Comparison of ENCODE assay signal across 9 mouse cellular contexts in the genomic region with DNA sequence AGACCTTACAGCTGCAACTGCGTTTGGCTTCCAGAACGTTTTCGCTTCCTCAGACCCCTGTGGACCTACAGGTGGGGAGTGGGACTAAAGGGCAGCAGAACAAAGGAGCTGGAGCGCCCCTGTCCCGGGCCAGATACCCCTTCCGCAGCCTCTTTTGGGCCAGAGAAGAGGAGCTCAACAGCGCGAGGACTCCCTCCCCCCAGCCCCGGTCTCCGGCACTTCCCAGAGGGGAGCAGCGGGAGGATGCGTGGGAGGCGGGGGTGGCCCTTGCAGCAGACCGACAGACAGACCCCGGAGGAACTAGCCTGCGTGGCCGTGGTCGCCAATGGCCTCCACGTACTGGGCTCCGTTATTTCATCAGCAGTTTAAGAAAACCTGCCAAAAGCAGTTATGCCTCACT. TPM values are rescaled to one million over a fixed set of nuclear protein-coding genes. Genes with fewer than 3 reads are reported as not detected.
DNase-seq lines count a peak whose midpoint lies in the region; ATAC-seq lines count a peak whose summit lies in the region.
"Had no signal": no experiment of that assay in that cellular context is flagged by ENCODE, and none has a peak within 500 bp of the region (broad histone marks: within the 10 kb centered on the region; RNA-seq: fewer than 3 reads in every experiment).

No protein-coding gene starts in this region.

- WGBS in embryonic facial prominence, embryonic 11.5 days, result 12% methylated on average over 20 of the region's 20 CpGs
- WGBS in liver, embryonic 15.5 days (ENCODE audit: insufficient replicate concordance), result 7% methylated on average over 20 of the region's 20 CpGs

- no peaks in the 10 kb centered on the region; the same call in 1 of the 2 replicates for H3K4me1 ChIP-seq in embryonic facial prominence, embryonic 11.5 days (ENCODE audit: control insufficient read depth, insufficient read depth, low read length)
- H3K4me1 ChIP-seq in liver, embryonic 15.5 days (replicated peaks), result no peaks in the 10 kb centered on the region

- H3K4me3 ChIP-seq in embryonic facial prominence, embryonic 11.5 days (ENCODE audit: low read depth, low read length), result peak overlapping the region; percentile 30
- H3K4me3 ChIP-seq in liver, embryonic 15.5 days (replicated peaks), result no peak overlapping the region

- ATAC-seq in embryonic facial prominence, embryonic 11.5 days (replicated peaks; ENCODE audit: insufficient number of reproducible peaks, low FRiP score, low TSS enrichment, low read depth), result no peak
- ATAC-seq in liver, embryonic 15.5 days (ENCODE audit: insufficient read depth), result no peak

- intact Hi-C loops in left cerebral cortex, postnatal 4 days (cut with DNase I), result no loop called here
- intact Hi-C loops in heart, postnatal 14 days (cut with DNase I), result no loop called here

- 0 out of 2 replicates have a peak overlapping the region, but pooled peaks have one; percentile 13 for H3K9ac ChIP-seq in embryonic facial prominence, embryonic 11.5 days (replicated peaks; ENCODE audit: low read length)
- no peak overlapping the region for H3K9ac ChIP-seq in liver, embryonic 15.5 days

- DNase-seq in left cerebral cortex, postnatal 4 days, result peak; percentile 4
- no peak for DNase-seq in left cerebral cortex, adult 11 months (ENCODE audit: low spot score)
- peak; percentile 9 for DNase-seq in WW6 (ENCODE audit: low read depth, low spot score)
- DNase-seq in embryonic facial prominence, embryonic 11.5 days (ENCODE audit: low spot score), result no peak
- DNase-seq in heart, postnatal 14 days, result peak; percentile 34 to 42
- DNase-seq in thymus, postnatal 4 days, result peak; percentile 19
- no peak for DNase-seq in frontal cortex, postnatal 36 days (ENCODE audit: low spot score in 2 of 2)

- no peak overlapping the region for H3K27ac ChIP-seq in embryonic facial prominence, embryonic 11.5 days (replicated peaks; ENCODE audit: low read depth, low read length)
- no peak overlapping the region for H3K27ac ChIP-seq in liver, embryonic 15.5 days (replicated peaks)
- H3K27ac ChIP-seq: macrophage had no signal

- peaks cover 28% of the 10 kb centered on the region for H3K27me3 ChIP-seq in embryonic facial prominence, embryonic 11.5 days (ENCODE audit: control insufficient read depth, insufficient read depth, low read length)
- H3K27me3 ChIP-seq in liver, embryonic 15.5 days, result peaks cover 76% of the 10 kb centered on the region

- no peaks in the 10 kb centered on the region for H3K9me3 ChIP-seq in embryonic facial prominence, embryonic 11.5 days (replicated peaks; ENCODE audit: control insufficient read depth, low read length)
- H3K9me3 ChIP-seq in liver, embryonic 15.5 days (replicated peaks), result no peaks in the 10 kb centered on the region

- H3K36me3 ChIP-seq in embryonic facial prominence, embryonic 11.5 days (replicated peaks; ENCODE audit: control insufficient read depth, insufficient read depth, low read depth, low read length), result no peaks in the 10 kb centered on the region
- no peaks in the 10 kb centered on the region for H3K36me3 ChIP-seq in liver, embryonic 15.5 days (replicated peaks)

- peak overlapping the region; percentile 56 for H3K4me2 ChIP-seq in embryonic facial prominence, embryonic 11.5 days (ENCODE audit: low read depth, low read length)
- peak overlapping the region; percentile 54 for H3K4me2 ChIP-seq in liver, embryonic 15.5 days

RNA-seq across cellular contexts. Expression of a gene that starts 0.5 kb away (rescaled TPM):
- 1 to 10 TPM in 1 of 2 experiments, under 1 TPM in 1; 0.77 to 1.5 TPM for total RNA-seq in left cerebral cortex, postnatal 4 days (2021)
- polyA plus RNA-seq in embryonic facial prominence, embryonic 11.5 days (2014; fragmentation: Nextera tagmentation; extraction: Ambion mirVana), result 0.13 and 0.29 TPM in 2 replicates
- total RNA-seq in heart, postnatal 14 days (2021), result 10 to 100 TPM; 15.9 to 19.0 TPM
- 0.09 TPM in 1 of 2 replicates, not detected in the other for polyA plus RNA-seq in liver, embryonic 15.5 days (2015; fragmentation: Nextera tagmentation; extraction: Ambion mirVana)
- polyA plus RNA-seq: macrophage had no signal

Comparison
In these comparisons a context has a peak if more than half of its experiments do, and no peak if none do; other contexts are left out.
1. DNase-seq: peak in left cerebral cortex, postnatal 4 days (single experiment), WW6 (single experiment), heart, postnatal 14 days (2 of 2) and thymus, postnatal 4 days (single experiment); none in left cerebral cortex, adult 11 months (single experiment), embryonic facial prominence, embryonic 11.5 days (single experiment) and frontal cortex, postnatal 36 days (0 of 2).
2. RNA of a gene that starts 0.5 kb away (total RNA-seq): 15.9 to 19.0 TPM in heart, postnatal 14 days; 0.77 to 1.5 TPM in left cerebral cortex, postnatal 4 days; every median in the first group is over 4 times any median in the second.